In genomic region chr1:56991613-56992012, GRCm38 (mm10) we compare ENCODE assay signal across 11 mouse cellular contexts. TPM values are rescaled to one million over a fixed set of nuclear protein-coding genes. Genes with fewer than 3 reads are reported as not detected.
A peak's percentile ranks its signal among the peaks of the same experiment; 100 is the strongest.
DNase-seq lines count a peak whose midpoint lies in the region; ATAC-seq and TF ChIP-seq lines count a peak whose summit lies in the region.
"Had no signal": no experiment of that assay in that cellular context is flagged by ENCODE, and none has a peak within 500 bp of the region (broad histone marks: within the 10 kb centered on the region; RNA-seq: fewer than 3 reads in every experiment).

No protein-coding gene starts in this region.

- no peaks in the 10 kb centered on the region for H3K9me3 ChIP-seq in lung, embryonic 14.5 days (ENCODE audit: low read depth, low read length)
- no peaks in the 10 kb centered on the region for H3K9me3 ChIP-seq in ES-Bruce4 (replicated peaks; ENCODE audit: control insufficient read depth, insufficient read depth, low read length, poor library complexity, severe bottlenecking)
- H3K9me3 ChIP-seq in embryonic facial prominence, embryonic 10.5 days, result no peaks in the 10 kb centered on the region
- H3K9me3 ChIP-seq in hindbrain, embryonic 10.5 days, result no peaks in the 10 kb centered on the region
- H3K9me3 ChIP-seq: heart, embryonic 12.5 days; limb, embryonic 12.5 days; midbrain, embryonic 12.5 days had no signal

- no peak for ATAC-seq in lung, embryonic 14.5 days (ENCODE audit: insufficient read depth)

- H3K36me3 ChIP-seq in lung, embryonic 14.5 days (ENCODE audit: insufficient read depth), result no peaks in the 10 kb centered on the region
- H3K36me3 ChIP-seq in ES-Bruce4 (ENCODE audit: control insufficient read depth, insufficient read depth, low read length, poor library complexity, severe bottlenecking), result no peaks in the 10 kb centered on the region
- H3K36me3 ChIP-seq in embryonic facial prominence, embryonic 10.5 days (replicated peaks), result no peaks in the 10 kb centered on the region
- no peaks in the 10 kb centered on the region for H3K36me3 ChIP-seq in hindbrain, embryonic 10.5 days
- H3K36me3 ChIP-seq: heart, embryonic 12.5 days; limb, embryonic 12.5 days; midbrain, embryonic 12.5 days had no signal

- no peaks in the 10 kb centered on the region for H3K4me1 ChIP-seq in lung, embryonic 14.5 days (ENCODE audit: insufficient read depth)
- no peaks in the 10 kb centered on the region for H3K4me1 ChIP-seq in ES-Bruce4 (ENCODE audit: control insufficient read depth, insufficient read depth, low read length)
- no peaks in the 10 kb centered on the region for H3K4me1 ChIP-seq in embryonic facial prominence, embryonic 10.5 days
- H3K4me1 ChIP-seq in hindbrain, embryonic 10.5 days (replicated peaks), result no peaks in the 10 kb centered on the region
- H3K4me1 ChIP-seq: heart, embryonic 12.5 days; limb, embryonic 12.5 days; midbrain, embryonic 12.5 days had no signal

- intact Hi-C loops in gastrocnemius, adult 2 months (cut with DNase I), result no loop called here

- no peak for TF ChIP-seq POLR2A in ES-Bruce4 (IDR thresholded peaks at IDR 0.05; ENCODE audit: insufficient read depth, low read length)

- TF ChIP-seq CTCF in gastrocnemius, adult 2 months (IDR thresholded peaks at IDR 0.05), result peak; percentile 44
- TF ChIP-seq CTCF in lung, embryonic 14.5 days (IDR thresholded peaks at IDR 0.05; ENCODE audit: low read depth), result peak; percentile 36; the same call in 1 of the 2 replicates
- TF ChIP-seq CTCF in ES-Bruce4 (IDR thresholded peaks at IDR 0.05; ENCODE audit: low read depth, low read length), result peak; percentile 14

- no peak overlapping the region for H3K9ac ChIP-seq in lung, embryonic 14.5 days
- H3K9ac ChIP-seq in ES-Bruce4 (ENCODE audit: low read depth, poor library complexity, severe bottlenecking), result no peak overlapping the region
- H3K9ac ChIP-seq: heart, embryonic 12.5 days; limb, embryonic 12.5 days; midbrain, embryonic 12.5 days had no signal

- no peak for DNase-seq in gastrocnemius, adult 2 months
- no peak for DNase-seq in gastrocnemius, postnatal 25 days
- peak; percentile 58 for DNase-seq in lung, embryonic 14.5 days
- DNase-seq in lung, adult 18-20 months, result no peak
- DNase-seq in embryonic facial prominence, embryonic 10.5 days (ENCODE audit: low spot score), result peak; percentile 21
- DNase-seq in Muller cell, postnatal 12 days (ENCODE audit: inconsistent ontology term), result no peak
- DNase-seq in hindbrain, embryonic 10.5 days (ENCODE audit: low spot score), result no peak

- no peak overlapping the region for H3K27ac ChIP-seq in gastrocnemius, adult 2 months
- no peak overlapping the region for H3K27ac ChIP-seq in lung, embryonic 14.5 days (ENCODE audit: low read depth)
- H3K27ac ChIP-seq in ES-Bruce4 (ENCODE audit: insufficient read depth, low read length), result no peak overlapping the region
- no peak overlapping the region for H3K27ac ChIP-seq in embryonic facial prominence, embryonic 10.5 days (replicated peaks)
- H3K27ac ChIP-seq in hindbrain, embryonic 10.5 days, result no peak overlapping the region
- H3K27ac ChIP-seq: limb, embryonic 12.5 days; midbrain, embryonic 12.5 days had no signal

- no peak for TF ChIP-seq EP300 in ES-Bruce4 (IDR thresholded peaks at IDR 0.05; ENCODE audit: insufficient read depth, low read depth, low read length)

- no peak overlapping the region for H3K4me2 ChIP-seq in lung, embryonic 14.5 days
- H3K4me2 ChIP-seq: heart, embryonic 12.5 days; limb, embryonic 12.5 days; midbrain, embryonic 12.5 days had no signal

- H3K4me3 ChIP-seq in gastrocnemius, adult 2 months, result no peak overlapping the region
- H3K4me3 ChIP-seq in lung, embryonic 14.5 days (ENCODE audit: low read depth, low read length), result no peak overlapping the region
- H3K4me3 ChIP-seq in ES-Bruce4 (ENCODE audit: low read depth, low read length), result no peak overlapping the region
- no peak overlapping the region for H3K4me3 ChIP-seq in embryonic facial prominence, embryonic 10.5 days
- H3K4me3 ChIP-seq in hindbrain, embryonic 10.5 days, result no peak overlapping the region
- H3K4me3 ChIP-seq: heart, embryonic 12.5 days; limb, embryonic 12.5 days; midbrain, embryonic 12.5 days had no signal

- whole genome bisulfite sequencing in lung, embryonic 14.5 days, result 49% methylated on average over 4 of the region's 4 CpGs
- WGBS in embryonic facial prominence, embryonic 10.5 days, result 56% methylated on average over 4 of the region's 4 CpGs
- WGBS in hindbrain, embryonic 10.5 days, result 51% methylated on average over 4 of the region's 4 CpGs

- peaks cover 11% of the 10 kb centered on the region; the same call in 1 of the 2 replicates for H3K27me3 ChIP-seq in lung, embryonic 14.5 days (ENCODE audit: insufficient read depth, low read length)
- 0 out of 2 replicates have a peak, but pooled peaks cover 2% of the 10 kb centered on the region for H3K27me3 ChIP-seq in ES-Bruce4 (ENCODE audit: control insufficient read depth, insufficient read depth, low read length, poor library complexity, severe bottlenecking)
- H3K27me3 ChIP-seq in embryonic facial prominence, embryonic 10.5 days (replicated peaks; ENCODE audit: low read depth, poor library complexity, severe bottlenecking), result peaks cover 27% of the 10 kb centered on the region
- H3K27me3 ChIP-seq in hindbrain, embryonic 10.5 days (ENCODE audit: insufficient read depth, poor library complexity, severe bottlenecking), result peaks cover 20% of the 10 kb centered on the region

RNA-seq across cellular contexts. Expression of gene Satb2, which starts 13.2 kb away (rescaled TPM):
- under 1 TPM; 0.22 to 0.28 TPM for total RNA-seq in gastrocnemius, adult 2 months (2021)
- under 1 TPM; 0.27 to 0.38 TPM for total RNA-seq in gastrocnemius, postnatal 25 days (2021)
- 0.61 and 0.79 TPM in 2 replicates for polyA plus RNA-seq in lung, embryonic 14.5 days (2014; fragmentation: Nextera tagmentation; extraction: Ambion mirVana)
- polyA plus RNA-seq in ES-Bruce4 (2011; ENCODE audit: insufficient read depth, insufficient read length, low read depth, missing spikeins), result 5.2 and 5.5 TPM in 2 replicates
- polyA plus RNA-seq in embryonic facial prominence, embryonic 10.5 days (2016; fragmentation: Nextera tagmentation; extraction: Ambion mirVana), result 9.0 and 11.3 TPM in 2 replicates
- polyA plus RNA-seq in hindbrain, embryonic 10.5 days (2016; fragmentation: Nextera tagmentation; extraction: Ambion mirVana), result 0.98 and 1.3 TPM in 2 replicates

Comparison
In these comparisons a context has a peak if more than half of its experiments do, and no peak if none do; other contexts are left out.
1. DNase-seq: peak in lung, embryonic 14.5 days (single experiment) and embryonic facial prominence, embryonic 10.5 days (single experiment); none in gastrocnemius, adult 2 months (single experiment), gastrocnemius, postnatal 25 days (single experiment), lung, adult 18-20 months (0 of 2), Muller cell, postnatal 12 days (single experiment) and hindbrain, embryonic 10.5 days (single experiment).
2. Peak in every context shown above with its lines, with median percentiles within 50 percentile points of each other: CTCF ChIP-seq.